Mouse (Mus musculus): Measurements from ENCODE around the gene Lrtm2.
"Not testable (repeated sequence)": the region's sequence is repeated elsewhere in the genome, so short reads cannot be mapped to it uniquely, and the experiment has no call there.

The Lrtm2 gene

GRCm38 (mm10) chr6:119330506-119330905, at the start of gene Lrtm2:
TSS of gene Lrtm2 (minus strand) at chr6:119330766.
- DNase-seq (ENCODE audit: low spot score in 2 of 2), result peak in 1 of 2 experiments; percentile 57

GRCm38 (mm10) chr6:119378631-119379030, 48.1 kb upstream of the Lrtm2 start:
- DNase-seq (ENCODE audit: low spot score in 2 of 2), result no peak

GRCm38 (mm10) chr6:119377613-119378012, 47.0 kb upstream of the Lrtm2 start:
- DNase-seq (ENCODE audit: low spot score in 2 of 2), result no peak

GRCm38 (mm10) chr6:119375035-119375434, 44.5 kb upstream of the Lrtm2 start:
- no peak for DNase-seq (ENCODE audit: low spot score in 2 of 2)

GRCm38 (mm10) chr6:119373000-119373705, 42.6 kb upstream of the Lrtm2 start:
- no peak for DNase-seq (ENCODE audit: low spot score in 2 of 2)

- no peak for DNase-seq (ENCODE audit: low spot score in 2 of 2)
Measured at GRCm38 (mm10) chr6:119372237-119372636, 41.7 kb upstream of the Lrtm2 start.

- DNase-seq (ENCODE audit: low spot score in 2 of 2), result no peak
Measured at GRCm38 (mm10) chr6:119371624-119372023, 41.1 kb upstream of the Lrtm2 start.

- no peak for DNase-seq (ENCODE audit: low spot score in 2 of 2)
Measured at GRCm38 (mm10) chr6:119367382-119367781, 36.8 kb upstream of the Lrtm2 start.

GRCm38 (mm10) chr6:119366800-119367199, 36.2 kb upstream of the Lrtm2 start:
- DNase-seq (ENCODE audit: low spot score in 2 of 2), result not testable (repeated sequence)

- no peak for DNase-seq (ENCODE audit: low spot score in 2 of 2)
Measured at GRCm38 (mm10) chr6:119363593-119363992, 33.0 kb upstream of the Lrtm2 start.

GRCm38 (mm10) chr6:119360925-119361702, 30.5 kb upstream of the Lrtm2 start:
- DNase-seq (ENCODE audit: low spot score in 2 of 2), result no peak

GRCm38 (mm10) chr6:119360250-119360649, 29.7 kb upstream of the Lrtm2 start:
- not testable (repeated sequence) for DNase-seq (ENCODE audit: low spot score in 2 of 2)

- no peak for DNase-seq (ENCODE audit: low spot score in 2 of 2)
Measured at GRCm38 (mm10) chr6:119358020-119358571, 27.5 kb upstream of the Lrtm2 start.

GRCm38 (mm10) chr6:119352501-119352900, 21.9 kb upstream of the Lrtm2 start:
- DNase-seq (ENCODE audit: low spot score in 2 of 2), result no peak

- no peak for DNase-seq (ENCODE audit: low spot score in 2 of 2)
Measured at GRCm38 (mm10) chr6:119351656-119352055, 21.1 kb upstream of the Lrtm2 start.

GRCm38 (mm10) chr6:119350703-119351198, 20.2 kb upstream of the Lrtm2 start:
- no peak for DNase-seq (ENCODE audit: low spot score in 2 of 2)

- DNase-seq (ENCODE audit: low spot score in 2 of 2), result peak; percentile 84 to 92
Measured at GRCm38 (mm10) chr6:119348234-119348633, 17.7 kb upstream of the Lrtm2 start.

- DNase-seq (ENCODE audit: low spot score in 2 of 2), result no peak
Measured at GRCm38 (mm10) chr6:119347813-119348212, 17.2 kb upstream of the Lrtm2 start.

- DNase-seq (ENCODE audit: low spot score in 2 of 2), result peak in 1 of 2 experiments; percentile 13
Measured at GRCm38 (mm10) chr6:119346257-119346656, 15.7 kb upstream of the Lrtm2 start.

- no peak for DNase-seq (ENCODE audit: low spot score in 2 of 2)
Measured at GRCm38 (mm10) chr6:119341409-119341808, 10.8 kb upstream of the Lrtm2 start.

- no peak for DNase-seq (ENCODE audit: low spot score in 2 of 2)
Measured at GRCm38 (mm10) chr6:119338121-119338912, 7.8 kb upstream of the Lrtm2 start.

GRCm38 (mm10) chr6:119337287-119337686, 6.7 kb upstream of the Lrtm2 start:
- no peak for DNase-seq (ENCODE audit: low spot score in 2 of 2)

All from cerebellum, postnatal 4 days (tissue).